Mouse (Mus musculus) forebrain, embryonic 10.5 days (tissue): ENCODE measurements around the gene Nckap5. TPM values are rescaled to one million over a fixed set of nuclear protein-coding genes. Genes with fewer than 3 reads are reported as not detected.

Experiments used
- DNase-seq: peaks from one replicate; pipeline ENCODE4 v3.0.0-alpha.2; 2017; ENCODE audit warnings: low spot score; ENCODE audit errors: extremely low spot score
- H3K27ac ChIP-seq: fragments of 300-500 bp; sonication (generic); 2 replicates; pipeline ENCODE4 v1.5.1; 2016; ENCODE audit warnings: mild to moderate bottlenecking
- H3K27me3 ChIP-seq: fragments of 300-500 bp; sonication (generic); 2 replicates; pipeline ENCODE4 v1.6.1; 2016; ENCODE audit warnings: mild to moderate bottlenecking; ENCODE audit not compliant: poor library complexity, severe bottlenecking
- H3K36me3 ChIP-seq: fragments of 300-500 bp; sonication (generic); replicated peaks from 2 replicates; pipeline ENCODE4 v1.6.1; 2016; ENCODE audit warnings: mild to moderate bottlenecking, moderate library complexity
- H3K4me1 ChIP-seq: fragments of 300-500 bp; sonication (generic); 2 replicates; pipeline ENCODE4 v1.6.1; 2016
- H3K4me3 ChIP-seq: fragments of 300-500 bp; sonication (generic); 2 replicates; pipeline ENCODE4 v1.5.1; 2016; ENCODE audit warnings: mild to moderate bottlenecking, moderate library complexity
- H3K9me3 ChIP-seq: fragments of 300-500 bp; sonication (generic); 2 replicates; pipeline ENCODE4 v1.6.1; 2016; ENCODE audit warnings: mild to moderate bottlenecking, moderate library complexity
- WGBS: fragments of 180-500 bp; shearing (Covaris S2); methylation state at CpG from one replicate; pipeline ENCODE4 v1.1.7; 2016; 5-methylcytosine and 5-hydroxymethylcytosine counted together
- polyA plus RNA-seq: library from polyadenylated mRNA; unstranded; fragments of >200 nt; fragmentation: Nextera tagmentation; extraction: Ambion mirVana; gene quantifications from 2 replicates; pipeline ENCODE4 v1.2.1, GENCODE M21; 2016

Nckap5 gene
- polyA plus RNA-seq, 1 experiment from 2014 or later, result 7.7 TPM

GRCm38 (mm10) chr1:126391204-126391603 is 439.4 kb downstream of the Nckap5 start:
- H3K27me3 ChIP-seq, result no peaks in the 10 kb centered on the region
- H3K9me3 ChIP-seq, result no peaks in the 10 kb centered on the region
- H3K36me3 ChIP-seq, result no peaks in the 10 kb centered on the region
- 85% methylated on average over 4 of the region's 4 CpGs for WGBS
- H3K4me1 ChIP-seq, result no peaks in the 10 kb centered on the region
- DNase-seq, result no peak
- no peak overlapping the region for H3K4me3 ChIP-seq
- no peak overlapping the region for H3K27ac ChIP-seq

- DNase-seq, result no peak
- H3K4me1 ChIP-seq, result no peaks in the 10 kb centered on the region
- H3K36me3 ChIP-seq, result no peaks in the 10 kb centered on the region
- no peak overlapping the region for H3K27ac ChIP-seq
- 74% methylated on average over 9 of the region's 9 CpGs for WGBS
- no peak overlapping the region for H3K4me3 ChIP-seq
- H3K9me3 ChIP-seq, result no peaks in the 10 kb centered on the region
- no peaks in the 10 kb centered on the region for H3K27me3 ChIP-seq
These were observed 453.1 kb downstream of the Nckap5 start for GRCm38 (mm10) chr1:126377339-126377980.

- Histone ChIP-seq H3K27me3 (no peaks in the 10 kb centered on the region), H3K36me3 (no peaks in the 10 kb centered on the region), H3K4me1 (no peaks in the 10 kb centered on the region), H3K4me3 (no peak overlapping the region), H3K27ac (no peak overlapping the region), H3K9me3 (no peaks in the 10 kb centered on the region)
- DNase-seq, result no peak
- WGBS, result 76% methylated on average over 2 of the region's 2 CpGs
These were observed 463.9 kb downstream of the Nckap5 start for GRCm38 (mm10) chr1:126366736-126367135.

- Histone ChIP-seq H3K27me3 (no peaks in the 10 kb centered on the region), H3K4me1 (no peaks in the 10 kb centered on the region), H3K27ac (no peak overlapping the region), H3K9me3 (no peaks in the 10 kb centered on the region), H3K36me3 (no peaks in the 10 kb centered on the region), H3K4me3 (no peak overlapping the region)
- 90% methylated on average over 6 of the region's 6 CpGs for WGBS
- DNase-seq, result no peak
These were observed 466.0 kb downstream of the Nckap5 start for GRCm38 (mm10) chr1:126364556-126364955.

GRCm38 (mm10) chr1:126360531-126361220 is 469.9 kb downstream of the Nckap5 start:
- 84% methylated on average over 6 of the region's 6 CpGs for WGBS
- H3K4me3 ChIP-seq, result no peak overlapping the region

GRCm38 (mm10) chr1:126360111-126360510 is 470.5 kb downstream of the Nckap5 start:
- 90% methylated on average over 3 of the region's 3 CpGs for WGBS
- Histone ChIP-seq H3K36me3 (no peaks in the 10 kb centered on the region), H3K4me3 (no peak overlapping the region), H3K9me3 (no peaks in the 10 kb centered on the region), H3K27me3 (no peaks in the 10 kb centered on the region), H3K4me1 (no peaks in the 10 kb centered on the region), H3K27ac (no peak overlapping the region)
- no peak for DNase-seq

More at GRCm38 (mm10) chr1:126360531-126361220, 469.9 kb downstream of the Nckap5 start:
- Histone ChIP-seq H3K27me3 (no peaks in the 10 kb centered on the region), H3K4me1 (no peaks in the 10 kb centered on the region), H3K9me3 (no peaks in the 10 kb centered on the region), H3K27ac (no peak overlapping the region), H3K36me3 (no peaks in the 10 kb centered on the region)
- DNase-seq, result no peak

- no peaks in the 10 kb centered on the region for H3K9me3 ChIP-seq
- H3K27ac ChIP-seq, result no peak overlapping the region
- H3K4me1 ChIP-seq, result no peaks in the 10 kb centered on the region
- H3K36me3 ChIP-seq, result no peaks in the 10 kb centered on the region
- no peaks in the 10 kb centered on the region for H3K27me3 ChIP-seq
- H3K4me3 ChIP-seq, result no peak overlapping the region
- DNase-seq, result no peak
- 87% methylated on average over 2 of the region's 2 CpGs for WGBS
These were observed 488.8 kb downstream of the Nckap5 start for GRCm38 (mm10) chr1:126341806-126342205.

GRCm38 (mm10) chr1:126339250-126339649 is 491.3 kb downstream of the Nckap5 start:
- no peaks in the 10 kb centered on the region for H3K4me1 ChIP-seq
- H3K4me3 ChIP-seq, result no peak overlapping the region
- WGBS, result 89% methylated on average over 3 of the region's 3 CpGs
- no peaks in the 10 kb centered on the region for H3K36me3 ChIP-seq
- no peaks in the 10 kb centered on the region for H3K27me3 ChIP-seq
- no peaks in the 10 kb centered on the region for H3K9me3 ChIP-seq
- DNase-seq, result no peak
- H3K27ac ChIP-seq, result no peak overlapping the region

GRCm38 (mm10) chr1:126334202-126334601 is 496.4 kb downstream of the Nckap5 start:
- no peak overlapping the region for H3K27ac ChIP-seq
- no peaks in the 10 kb centered on the region for H3K27me3 ChIP-seq
- H3K9me3 ChIP-seq, result no peaks in the 10 kb centered on the region
- H3K4me3 ChIP-seq, result no peak overlapping the region
- no peaks in the 10 kb centered on the region for H3K36me3 ChIP-seq
- H3K4me1 ChIP-seq, result no peaks in the 10 kb centered on the region
- no peak for DNase-seq
- 89% methylated on average over 4 of the region's 4 CpGs for WGBS

GRCm38 (mm10) chr1:126332026-126332425 is 498.6 kb downstream of the Nckap5 start:
- WGBS, result 86% methylated on average over 2 of the region's 2 CpGs
- no peaks in the 10 kb centered on the region for H3K4me1 ChIP-seq
- no peak for DNase-seq
- H3K9me3 ChIP-seq, result no peaks in the 10 kb centered on the region
- H3K36me3 ChIP-seq, result no peaks in the 10 kb centered on the region
- no peak overlapping the region for H3K4me3 ChIP-seq
- H3K27me3 ChIP-seq, result no peaks in the 10 kb centered on the region
- no peak overlapping the region for H3K27ac ChIP-seq

GRCm38 (mm10) chr1:126320696-126321095 is 509.9 kb downstream of the Nckap5 start:
- Histone ChIP-seq H3K27ac (no peak overlapping the region), H3K4me3 (no peak overlapping the region), H3K36me3 (no peaks in the 10 kb centered on the region), H3K9me3 (no peaks in the 10 kb centered on the region), H3K27me3 (no peaks in the 10 kb centered on the region), H3K4me1 (no peaks in the 10 kb centered on the region)
- DNase-seq, result no peak
- WGBS, result 94% methylated on average over 1 of the region's 1 CpGs

- Histone ChIP-seq H3K4me3 (no peak overlapping the region), H3K4me1 (no peaks in the 10 kb centered on the region)
- no peak for DNase-seq
These were observed 512.6 kb downstream of the Nckap5 start for GRCm38 (mm10) chr1:126317874-126318607.

GRCm38 (mm10) chr1:126317345-126317744 is 513.3 kb downstream of the Nckap5 start:
- Histone ChIP-seq H3K4me1 (no peaks in the 10 kb centered on the region), H3K36me3 (no peaks in the 10 kb centered on the region), H3K4me3 (no peak overlapping the region), H3K27me3 (no peaks in the 10 kb centered on the region), H3K27ac (no peak overlapping the region), H3K9me3 (no peaks in the 10 kb centered on the region)
- 92% methylated on average over 4 of the region's 4 CpGs for WGBS
- DNase-seq, result no peak

More at GRCm38 (mm10) chr1:126317874-126318607, 512.6 kb downstream of the Nckap5 start:
- no peaks in the 10 kb centered on the region for H3K27me3 ChIP-seq
- WGBS, result 72% methylated on average over 11 of the region's 11 CpGs
- no peaks in the 10 kb centered on the region for H3K36me3 ChIP-seq
- 0 out of 2 replicates have a peak overlapping the region, but pooled peaks have one; percentile 35 for H3K27ac ChIP-seq
- H3K9me3 ChIP-seq, result no peaks in the 10 kb centered on the region
